Mouse (Mus musculus): Measurements from ENCODE around the gene Tcaim.
A peak's percentile ranks its signal among the peaks of the same experiment; 100 is the strongest.
"Not testable (repeated sequence)": the region's sequence is repeated elsewhere in the genome, so short reads cannot be mapped to it uniquely, and the experiment has no call there.

Tcaim gene

DNA sequence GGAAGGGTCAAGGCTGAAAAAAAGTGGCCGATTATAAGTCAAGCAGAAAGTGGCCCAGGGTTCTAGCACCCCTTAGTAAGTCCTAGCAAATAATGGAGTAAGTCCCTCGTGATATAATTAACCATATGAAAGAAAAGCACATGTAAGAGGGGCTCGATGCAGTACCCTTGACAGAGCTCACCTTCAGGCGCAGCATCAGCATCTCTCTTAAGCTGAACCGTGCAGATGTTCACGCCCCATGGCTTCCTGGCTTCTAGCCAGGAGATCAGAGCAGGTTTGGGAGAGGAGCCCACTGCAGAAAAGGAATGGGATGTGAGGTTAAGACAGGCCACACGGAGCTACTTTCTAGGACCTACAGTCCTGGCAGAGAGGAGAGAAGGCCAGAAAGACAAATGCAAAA lies 49.2 kb downstream of the Tcaim start:
- DNase-seq (ENCODE audit: low read depth, low spot score), result no peak

DNA sequence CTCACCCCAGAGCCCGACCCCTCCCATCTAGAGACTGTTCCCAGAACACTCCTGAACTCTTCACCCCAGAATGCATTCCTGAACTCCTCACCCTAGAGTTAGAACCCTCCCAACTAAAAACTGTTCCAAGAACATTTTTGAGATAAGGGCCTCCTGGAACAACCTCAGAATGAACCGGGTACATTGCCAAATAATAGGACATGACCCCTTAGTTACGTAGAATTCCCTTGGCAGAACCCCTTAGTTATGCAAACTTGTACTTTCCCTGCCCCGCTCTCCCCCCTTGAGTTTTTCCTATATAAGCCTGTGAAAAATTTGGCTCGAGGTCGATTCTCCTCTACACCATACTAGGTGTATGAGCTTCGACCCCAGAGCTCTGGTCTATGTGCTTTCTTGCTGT lies 49.8 kb downstream of the Tcaim start:
- DNase-seq (ENCODE audit: low read depth, low spot score), result not testable (repeated sequence)

DNA sequence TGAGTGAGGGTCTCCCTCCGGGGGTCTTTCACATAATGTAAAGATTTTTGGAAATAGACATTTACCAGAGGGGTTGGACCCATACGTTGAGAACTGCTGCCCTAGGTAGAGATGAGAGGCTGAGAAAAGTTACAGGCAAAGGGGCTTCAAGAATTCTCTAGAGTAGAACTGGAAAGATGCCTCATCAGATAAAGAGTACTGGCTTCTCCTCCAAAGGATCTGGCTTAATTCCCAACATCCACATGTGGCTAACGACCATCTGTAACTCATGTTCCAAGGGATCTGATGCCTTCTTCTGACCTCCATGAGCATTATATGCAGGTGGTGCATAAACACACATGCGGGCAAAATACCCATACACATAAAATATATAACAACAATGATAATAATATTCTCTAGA lies 50.3 kb downstream of the Tcaim start:
- no peak for DNase-seq (ENCODE audit: low read depth, low spot score)

DNA sequence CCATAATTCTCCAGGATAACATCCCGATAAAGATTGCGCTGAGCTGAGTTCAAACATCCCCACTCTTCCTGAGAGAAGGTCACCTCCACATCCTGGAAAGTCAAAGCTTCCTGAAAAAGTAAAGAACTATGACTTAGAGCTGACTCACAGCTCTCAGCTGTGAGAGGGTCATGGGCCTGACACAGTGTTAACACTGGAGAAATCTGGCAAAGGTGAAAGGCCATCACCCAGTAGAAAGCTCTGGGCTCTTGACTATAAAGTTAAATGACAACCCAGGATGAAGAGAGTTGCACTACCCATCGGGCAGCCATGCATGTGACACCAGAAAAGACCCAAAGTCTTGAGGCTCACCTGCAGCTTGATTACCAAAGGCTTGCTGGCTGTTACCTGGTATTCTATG lies 51.4 kb downstream of the Tcaim start:
- no peak for DNase-seq (ENCODE audit: low read depth, low spot score)

DNA sequence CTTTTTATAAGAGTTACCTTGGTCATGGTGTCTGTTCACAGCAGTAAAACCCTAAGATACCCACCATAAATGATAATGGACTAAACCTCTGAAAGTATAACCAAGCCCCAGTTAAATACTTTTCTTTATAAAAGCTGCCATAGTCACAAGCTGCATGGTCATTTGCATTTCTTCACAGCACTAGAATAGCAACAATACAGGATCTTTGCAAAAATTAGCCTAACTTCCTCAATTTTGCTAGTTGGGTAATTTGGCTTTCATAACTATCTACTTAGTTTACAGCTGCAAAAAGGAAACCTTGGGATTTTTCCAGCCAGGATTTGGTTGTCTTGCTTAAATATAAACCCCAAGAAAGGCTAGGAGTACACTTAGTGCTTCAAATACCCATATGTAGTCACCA lies 55.4 kb downstream of the Tcaim start:
- no peak for DNase-seq (ENCODE audit: low read depth, low spot score)

DNA sequence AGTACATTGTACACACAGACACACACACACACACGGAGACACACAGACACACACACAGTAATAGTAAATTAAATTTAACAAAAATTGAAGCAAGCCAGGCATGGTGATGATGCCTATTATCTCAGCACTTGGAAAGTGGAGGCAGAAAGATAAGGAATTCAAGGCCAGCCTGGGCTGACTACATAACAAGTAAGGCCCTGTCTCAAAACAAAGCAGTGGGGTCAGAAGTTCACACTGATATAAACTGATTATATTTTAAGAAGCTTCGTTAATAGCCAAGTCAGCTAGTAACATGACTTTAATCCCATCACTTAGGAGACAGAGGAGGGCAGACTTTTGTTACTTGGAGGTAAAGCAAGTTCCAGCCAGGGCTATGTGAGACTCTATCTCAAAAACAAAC lies 58.4 kb downstream of the Tcaim start:
- DNase-seq (ENCODE audit: low read depth, low spot score), result no peak

DNA sequence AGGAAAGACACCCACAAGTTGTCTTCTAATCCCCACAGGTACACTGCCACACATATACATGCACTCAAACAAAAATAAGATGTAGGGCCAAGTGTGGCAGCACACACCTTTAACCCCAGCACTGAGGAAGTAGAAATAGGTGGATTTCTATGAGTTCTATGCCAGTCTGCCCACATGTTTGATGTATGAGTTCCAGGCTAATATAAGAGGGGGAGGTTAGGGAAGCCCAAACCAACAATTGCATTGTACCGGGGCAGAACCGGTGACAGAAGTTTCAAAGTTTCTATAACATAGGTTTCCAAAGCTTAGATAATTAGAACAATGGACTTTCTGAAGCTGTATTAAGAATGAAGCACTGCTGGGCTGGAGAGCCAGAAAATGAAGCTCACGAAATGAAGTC lies 59.5 kb downstream of the Tcaim start:
- peak; percentile 11 for DNase-seq (ENCODE audit: low read depth, low spot score)

DNA sequence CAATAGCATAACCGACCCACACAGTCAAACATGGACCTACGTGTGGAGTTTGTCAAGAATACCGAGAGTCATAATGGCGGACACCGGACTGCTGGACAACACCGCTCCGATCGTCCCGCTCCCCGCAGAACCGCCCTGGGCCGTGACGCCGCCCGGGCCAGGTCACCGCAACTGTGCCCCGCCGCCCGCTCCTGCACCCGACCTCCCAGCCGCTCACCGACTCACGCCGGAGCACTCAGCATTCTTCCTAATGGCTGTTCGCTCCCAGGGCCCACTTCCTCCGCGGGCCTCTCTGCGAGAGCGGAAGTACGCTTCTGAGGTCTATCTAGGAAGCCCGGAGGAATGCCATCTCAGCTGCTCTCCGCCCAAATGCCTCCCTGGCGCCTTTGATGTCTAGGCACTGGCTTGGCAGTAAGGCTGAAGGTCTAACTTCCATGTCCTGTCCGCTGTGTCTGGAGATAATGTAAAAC lies 60.4 kb downstream of the Tcaim start, which contains the start of gene Zfp445:
Gene Zfp445, minus strand, starts transcription at position 310 of the 470 bp plus-strand sequence.
- peak; percentile 68 for DNase-seq (ENCODE audit: low read depth, low spot score)

DNA sequence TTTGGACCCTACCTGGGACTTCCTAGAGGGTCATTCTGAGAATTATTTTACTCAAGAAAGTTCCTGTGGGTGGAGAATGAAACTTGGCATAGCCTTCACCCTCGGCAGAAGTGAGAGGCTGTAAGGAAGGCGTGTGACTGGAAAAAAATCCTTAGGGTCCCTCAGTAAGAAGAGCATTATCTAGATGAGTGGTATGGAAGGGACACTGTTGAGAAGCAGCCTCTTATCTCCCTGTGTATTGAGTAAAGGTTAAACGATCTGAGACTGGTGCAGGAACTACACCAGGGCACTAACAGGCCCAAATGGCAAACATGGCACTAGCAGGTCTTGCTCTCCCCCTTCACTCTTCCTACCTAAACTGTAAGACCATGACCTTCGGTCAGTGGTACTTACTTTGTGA lies 60.9 kb downstream of the Tcaim start:
- no peak for DNase-seq (ENCODE audit: low read depth, low spot score)

DNA sequence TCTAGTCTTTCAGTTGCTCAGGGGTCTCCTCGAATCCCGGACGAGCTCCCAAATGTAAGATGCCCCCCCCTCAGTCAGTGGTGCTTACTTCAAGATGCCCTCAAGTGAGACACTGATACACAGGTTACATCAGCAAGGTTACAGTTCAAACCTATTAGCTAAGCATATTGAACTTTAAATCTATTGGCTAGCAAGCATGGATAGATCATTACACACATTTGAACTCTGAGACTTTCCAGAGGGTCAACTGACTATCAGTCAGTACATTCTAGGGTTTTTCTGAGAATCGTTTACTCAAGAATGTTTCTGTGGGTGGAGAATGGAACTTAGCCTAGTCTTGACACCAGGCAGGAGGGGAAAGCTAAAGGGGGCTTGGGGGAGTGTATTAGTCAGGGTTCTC lies 67.3 kb downstream of the Tcaim start:
- no peak for DNase-seq (ENCODE audit: low read depth, low spot score)

DNA sequence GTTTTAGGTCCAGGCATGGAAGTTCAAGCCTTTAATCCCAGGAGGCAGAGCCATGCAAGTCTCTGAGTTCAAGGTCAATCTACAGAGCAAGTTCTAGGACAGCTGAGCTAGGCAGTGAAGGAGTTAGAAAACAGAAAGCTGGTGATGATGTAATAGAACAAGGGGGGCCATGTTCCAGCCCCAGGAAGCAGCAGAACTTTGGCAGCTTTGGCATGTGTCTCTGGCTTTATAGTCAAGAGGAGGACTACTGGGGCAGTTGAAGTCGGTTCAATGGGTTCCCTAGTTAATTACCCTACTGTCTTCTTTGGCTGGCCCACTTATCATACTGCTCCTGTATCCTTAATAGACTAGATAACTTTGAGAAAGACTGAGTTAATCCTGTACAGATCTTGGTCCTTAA lies 69.3 kb downstream of the Tcaim start:
- no peak for DNase-seq (ENCODE audit: low read depth, low spot score)

DNA sequence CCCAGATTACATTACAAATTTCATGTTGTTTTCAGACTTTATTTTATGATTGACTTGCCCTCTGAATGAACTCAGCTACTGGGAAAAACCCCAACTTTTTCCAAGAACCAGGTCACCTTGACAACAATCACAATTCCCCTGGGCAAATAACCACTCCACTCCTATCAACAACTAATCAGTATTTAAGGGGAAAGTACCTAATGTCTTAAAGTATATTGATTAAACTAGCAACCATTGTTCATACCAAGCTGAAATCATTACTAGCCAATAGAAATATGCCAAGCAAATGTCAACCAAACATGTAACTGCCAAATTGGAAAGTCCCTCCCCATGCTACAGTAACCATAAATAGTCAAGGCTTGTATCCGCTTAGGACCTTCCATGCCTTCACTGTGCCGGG lies 69.8 kb downstream of the Tcaim start:
- no peak for DNase-seq (ENCODE audit: low read depth, low spot score)

DNA sequence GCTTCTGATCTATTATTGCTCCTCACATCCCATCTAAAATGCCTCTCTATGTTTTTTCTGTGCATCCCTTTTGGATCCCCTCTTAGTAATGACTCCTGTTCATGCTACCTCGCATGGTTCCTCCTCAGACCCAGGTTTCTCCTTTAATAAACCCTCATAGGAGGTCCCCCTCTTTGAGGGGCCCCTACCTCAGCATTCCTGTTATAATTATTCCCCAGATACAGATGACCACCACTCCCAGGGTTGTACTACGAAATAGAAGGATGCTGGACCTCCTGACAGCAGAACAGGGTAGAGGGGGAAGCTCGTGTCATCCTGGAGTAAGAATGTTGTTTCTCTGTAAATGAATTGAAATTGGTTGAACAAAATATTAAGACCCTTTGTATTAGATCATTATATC lies 80.0 kb downstream of the Tcaim start, which contains the start of gene Zkscan7:
Gene Zkscan7, plus strand, starts transcription at position 301 of the 400 bp plus-strand sequence.
- no peak for DNase-seq (ENCODE audit: low read depth, low spot score)
